Mouse (Mus musculus) spleen, adult 2 months (tissue): Measurements from ENCODE around the gene Phb2.

ENCODE experiments used
- CTCF ChIP-seq: fragments of 200-500 bp; IDR thresholded peaks from 2 replicates; pipeline ENCODE4 v1.5.1; 2011; ENCODE audit warnings: mild to moderate bottlenecking, inconsistent platforms; ENCODE audit not compliant: insufficient read depth, insufficient read length, insufficient replicate concordance; ENCODE audit errors: extremely low read depth
- POLR2A ChIP-seq: fragments of 200-500 bp; IDR thresholded peaks from 2 replicates; pipeline ENCODE4 v1.6.1; 2011; ENCODE audit warnings: low read depth, low read length, inconsistent platforms

- TF ChIP-seq CTCF (no peak), POLR2A (no peak)
Measured at GRCm38 (mm10) chr6:124719354-124719978, 7.3 kb downstream of the Phb2 start.
